Mouse (Mus musculus): ENCODE data around the gene H2afv. TPM values are rescaled to one million over a fixed set of nuclear protein-coding genes. Genes with fewer than 3 reads are reported as not detected.

H2afv gene
- polyA plus RNA-seq, 1 experiment from 2014 or later = 415 TPM

GRCm38 (mm10) chr11:6388726-6389413, 55.4 kb downstream of the H2afv start, which contains the start of gene Zmiz2:
Gene Zmiz2 (plus strand): TSS chr11:6389074.
- peak within 1 kb of the TSS; percentile 99 for H3K27ac ChIP-seq (ENCODE audit: low read length)
- H3K4me3 ChIP-seq (ENCODE audit: low read length) = peak within 1 kb of the TSS; percentile 88
- H3K4me1 ChIP-seq (ENCODE audit: control insufficient read depth, insufficient read depth, low read length) = peaks cover 17% of the 10 kb centered on the region
- H3K9ac ChIP-seq (ENCODE audit: low read depth, low read length) = peak within 1 kb of the TSS; percentile 93
- H3K36me3 ChIP-seq (ENCODE audit: control insufficient read depth, insufficient read depth, low read length) = no peaks in the 10 kb centered on the region; the same call in 1 of the 2 replicates
- peak within 1 kb of the TSS; percentile 85 for H3K4me2 ChIP-seq (ENCODE audit: low read depth, low read length)
- H3K9me3 ChIP-seq (ENCODE audit: control insufficient read depth, low read length) = no peaks in the 10 kb centered on the region
- H3K27me3 ChIP-seq (replicated peaks; ENCODE audit: control insufficient read depth, insufficient read depth, low read length) = no peaks in the 10 kb centered on the region
- ATAC-seq = peak; percentile 99
- 6% methylated on average over 51 of the region's 60 CpGs for WGBS

GRCm38 (mm10) chr11:6388126-6388725, 56.0 kb downstream of the H2afv start:
- WGBS = 88% methylated on average over 6 of the region's 6 CpGs
- ATAC-seq = no peak
- peak overlapping the region; percentile 47 for H3K4me2 ChIP-seq (ENCODE audit: low read depth, low read length)
- H3K9me3 ChIP-seq (ENCODE audit: control insufficient read depth, low read length) = no peaks in the 10 kb centered on the region
- H3K4me1 ChIP-seq (ENCODE audit: control insufficient read depth, insufficient read depth, low read length) = peaks cover 17% of the 10 kb centered on the region
- H3K9ac ChIP-seq (ENCODE audit: low read depth, low read length) = peak overlapping the region; percentile 93; the same call in 1 of the 2 replicates
- H3K27me3 ChIP-seq (replicated peaks; ENCODE audit: control insufficient read depth, insufficient read depth, low read length) = no peaks in the 10 kb centered on the region
- no peaks in the 10 kb centered on the region; the same call in 1 of the 2 replicates for H3K36me3 ChIP-seq (ENCODE audit: control insufficient read depth, insufficient read depth, low read length)
- H3K27ac ChIP-seq (ENCODE audit: low read length) = peak overlapping the region; percentile 99
- no peak overlapping the region; the same call in 1 of the 2 replicates for H3K4me3 ChIP-seq (ENCODE audit: low read length)

DNA sequence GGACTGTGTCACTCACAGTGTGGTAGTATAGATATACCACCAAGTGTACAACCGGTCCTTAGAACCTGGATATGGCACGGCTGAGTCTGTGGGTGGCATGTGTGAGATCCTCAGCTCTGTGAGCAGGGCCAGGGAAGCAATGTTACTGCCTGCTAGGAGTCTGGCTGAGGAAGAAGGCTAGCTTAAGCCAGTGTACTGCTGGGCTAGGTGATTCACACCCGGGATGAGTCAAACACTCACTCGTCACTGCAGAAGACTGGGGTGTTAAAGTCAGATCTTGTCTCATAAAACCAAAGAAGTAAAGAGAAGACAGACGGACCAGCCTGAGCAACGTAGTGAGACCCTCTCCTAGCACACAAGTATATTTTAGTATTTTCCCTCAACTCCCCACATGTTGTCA, 63.3 kb downstream of the H2afv start:
- ATAC-seq = no peak
- Histone ChIP-seq H3K4me1 (ENCODE audit: control insufficient read depth, insufficient read depth, low read length) (no peaks in the 10 kb centered on the region), H3K9me3 (ENCODE audit: control insufficient read depth, low read length) (no peaks in the 10 kb centered on the region), H3K36me3 (ENCODE audit: control insufficient read depth, insufficient read depth, low read length) (no peaks in the 10 kb centered on the region), H3K27me3 (replicated peaks; ENCODE audit: control insufficient read depth, insufficient read depth, low read length) (no peaks in the 10 kb centered on the region), H3K9ac (ENCODE audit: low read depth, low read length) (no peak overlapping the region), H3K27ac (ENCODE audit: low read length) (no peak overlapping the region), H3K4me2 (ENCODE audit: low read depth, low read length) (no peak overlapping the region), H3K4me3 (ENCODE audit: low read length) (no peak overlapping the region)
- 81% methylated on average over 6 of the region's 6 CpGs for WGBS

Small RNAs within 50 kb of the gene (microRNA-seq; reads per million reads assigned to microRNA genes)
- gene Gm22123 (not detected), gene Mir7651 (not detected)

Other genes with a start within 250 kb of the H2afv start
- gene A730071L15Rik, start 244.4 kb downstream of the H2afv start, polyA plus RNA-seq (2015; fragmentation: Nextera tagmentation; extraction: Ambion mirVana) = 0.45 and 0.62 TPM in 2 replicates
- 28.4 and 33.3 TPM in 2 replicates for gene Nudcd3, start 244.0 kb downstream of the H2afv start, polyA plus RNA-seq (2015; fragmentation: Nextera tagmentation; extraction: Ambion mirVana)
- 26.5 and 43.4 TPM in 2 replicates for gene Npc1l1, start 214.3 kb downstream of the H2afv start, polyA plus RNA-seq (2015; fragmentation: Nextera tagmentation; extraction: Ambion mirVana)
- gene Ddx56, start 176.7 kb downstream of the H2afv start, polyA plus RNA-seq (2015; fragmentation: Nextera tagmentation; extraction: Ambion mirVana) = 100 and 110 TPM in 2 replicates
- gene Tmed4, start 169.6 kb downstream of the H2afv start, polyA plus RNA-seq (2015; fragmentation: Nextera tagmentation; extraction: Ambion mirVana) = 165 and 177 TPM in 2 replicates
- gene Ogdh, start 152.8 kb downstream of the H2afv start, polyA plus RNA-seq (2015; fragmentation: Nextera tagmentation; extraction: Ambion mirVana) = 171 and 189 TPM in 2 replicates
- 9.2 and 9.3 TPM in 2 replicates for gene Zmiz2, start 55.4 kb downstream of the H2afv start, polyA plus RNA-seq (2015; fragmentation: Nextera tagmentation; extraction: Ambion mirVana)
- 5,222 and 5,444 TPM in 2 replicates for gene Ppia, start 29.0 kb downstream of the H2afv start, polyA plus RNA-seq (2015; fragmentation: Nextera tagmentation; extraction: Ambion mirVana)
- 24.6 and 24.8 TPM in 2 replicates for gene Purb, start 31.5 kb upstream of the H2afv start, polyA plus RNA-seq (2015; fragmentation: Nextera tagmentation; extraction: Ambion mirVana)
- 2.3 and 3.1 TPM in 2 replicates for gene Myo1g, start 76.5 kb upstream of the H2afv start, polyA plus RNA-seq (2015; fragmentation: Nextera tagmentation; extraction: Ambion mirVana)
- 67.7 and 69.9 TPM in 2 replicates for gene Ccm2, start 102.4 kb upstream of the H2afv start, polyA plus RNA-seq (2015; fragmentation: Nextera tagmentation; extraction: Ambion mirVana)
- gene Nacad, start 161.6 kb upstream of the H2afv start, polyA plus RNA-seq (2015; fragmentation: Nextera tagmentation; extraction: Ambion mirVana) = 5.5 and 7.1 TPM in 2 replicates
- gene Tbrg4, start 181.6 kb upstream of the H2afv start, polyA plus RNA-seq (2015; fragmentation: Nextera tagmentation; extraction: Ambion mirVana) = 64.0 and 64.2 TPM in 2 replicates
- not detected in 2 replicates for gene Wap, start 194.2 kb upstream of the H2afv start, polyA plus RNA-seq (2015; fragmentation: Nextera tagmentation; extraction: Ambion mirVana)
- 4.6 and 5.2 TPM in 2 replicates for gene Ramp3, start 214.1 kb upstream of the H2afv start, polyA plus RNA-seq (2015; fragmentation: Nextera tagmentation; extraction: Ambion mirVana)

Data from intestine, embryonic 16.5 days (tissue).